Mouse (Mus musculus) myocyte (in vitro differentiated cells): ENCODE measurements around the gene Gm9857. TPM values are rescaled to one million over a fixed set of nuclear protein-coding genes. Genes with fewer than 3 reads are reported as not detected.

Experiments used
- H3K27me3 ChIP-seq: one replicate; pipeline ENCODE4 v1.6.1; 2011; ENCODE audit not compliant: control insufficient read depth, insufficient read depth, insufficient read length
- H3K36me3 ChIP-seq: one replicate; pipeline ENCODE4 v1.6.1; 2011; ENCODE audit not compliant: control insufficient read depth, insufficient read depth
- H3K4me2 ChIP-seq: one replicate; pipeline ENCODE4 v1.6.1; 2011; ENCODE audit warnings: low read depth, control low read depth
- H3K4me3 ChIP-seq: one replicate; pipeline ENCODE4 v1.5.1; 2011; ENCODE audit warnings: mild to moderate bottlenecking, control low read depth, moderate library complexity
- H3K79me2 ChIP-seq: one replicate; pipeline ENCODE4 v1.6.1; 2011; ENCODE audit not compliant: control insufficient read depth, insufficient read depth
- H3ac ChIP-seq: one replicate; pipeline ENCODE4 v1.6.1; 2011; ENCODE audit not compliant: control insufficient read depth, insufficient read length
- CEBPB ChIP-seq: IDR thresholded peaks from 2 replicates; pipeline ENCODE4 v1.6.1; 2011; ENCODE audit warnings: mild to moderate bottlenecking, moderate library complexity; ENCODE audit not compliant: poor library complexity, insufficient read depth, severe bottlenecking
- E2F4 ChIP-seq: IDR thresholded peaks from one replicate; pipeline ENCODE4 v1.6.1; 2011; ENCODE audit warnings: mild to moderate bottlenecking, control low read depth, moderate library complexity; ENCODE audit not compliant: insufficient read depth
- MAX ChIP-seq: IDR thresholded peaks from one replicate; pipeline ENCODE4 v1.6.1; 2011; ENCODE audit warnings: low read depth, mild to moderate bottlenecking, control low read depth
- MYOD1 ChIP-seq, 3 experiments: IDR thresholded peaks; one replicate each; pipeline ENCODE4 v1.6.1; 2011; ENCODE audit warnings: control low read depth in 2 of 3, low read depth in 2 of 3, mild to moderate bottlenecking in 2 of 3, moderate library complexity in 1 of 3; ENCODE audit not compliant: insufficient read length in 2 of 3, control insufficient read depth in 1 of 3
- MYOG ChIP-seq, 3 experiments: IDR thresholded peaks; one replicate each; pipeline ENCODE4 v1.6.1; 2011; ENCODE audit warnings: control low read depth in 2 of 3, low read depth in 2 of 3, mild to moderate bottlenecking in 2 of 3; ENCODE audit not compliant: insufficient read length in 2 of 3, control insufficient read depth in 1 of 3, insufficient read depth in 1 of 3
- POLR2A ChIP-seq: IDR thresholded peaks from one replicate; pipeline ENCODE4 v1.6.1; 2011; ENCODE audit warnings: low read depth, mild to moderate bottlenecking, control low read depth, moderate library complexity; ENCODE audit not compliant: insufficient read length
- POLR2AphosphoS2 ChIP-seq: IDR thresholded peaks from one replicate; pipeline ENCODE4 v1.6.1; 2011; ENCODE audit warnings: low read depth, control low read depth; ENCODE audit not compliant: insufficient read length
- REST ChIP-seq: IDR thresholded peaks from one replicate; pipeline ENCODE4 v1.6.1; 2011; ENCODE audit warnings: mild to moderate bottlenecking, control low read depth, moderate library complexity; ENCODE audit not compliant: insufficient read depth, insufficient read length
- SRF ChIP-seq: IDR thresholded peaks from one replicate; pipeline ENCODE4 v1.6.1; 2011; ENCODE audit warnings: low read depth; ENCODE audit not compliant: control insufficient read depth, insufficient read length
- TCF12 ChIP-seq: IDR thresholded peaks from one replicate; pipeline ENCODE4 v1.6.1; 2011; ENCODE audit warnings: mild to moderate bottlenecking, control low read depth; ENCODE audit not compliant: poor library complexity, insufficient read depth, severe bottlenecking
- TCF3 ChIP-seq: IDR thresholded peaks from one replicate; pipeline ENCODE4 v1.6.1; 2011; ENCODE audit warnings: low read depth, control low read depth; ENCODE audit not compliant: insufficient read length
- USF1 ChIP-seq: IDR thresholded peaks from one replicate; pipeline ENCODE4 v1.6.1; 2011; ENCODE audit warnings: low read depth, mild to moderate bottlenecking, control low read depth, moderate library complexity
- polyA plus RNA-seq: library from polyadenylated mRNA; unstranded; fragments of >200 nt; fragmentation: generic; extraction: Trizol; gene quantifications from one replicate; pipeline ENCODE4 v1.2.1, GENCODE M21; 2012; ENCODE audit warnings: missing spikeins

The Gm9857 gene
- polyA plus RNA-seq, 1 experiment: not detected

GRCm38 (mm10) chr3:108959680-108960295, 19.5 kb upstream of the Gm9857 start:
- no peaks in the 10 kb centered on the region for H3K79me2 ChIP-seq
- no peaks in the 10 kb centered on the region for H3K27me3 ChIP-seq
- H3K4me3 ChIP-seq: no peak overlapping the region
- no peaks in the 10 kb centered on the region for H3K36me3 ChIP-seq
- TF ChIP-seq SRF (no peak), CEBPB (no peak), USF1 (no peak), TCF12 (no peak), TCF3 (no peak)
- H3K4me2 ChIP-seq: no peak overlapping the region
- H3ac ChIP-seq: no peak overlapping the region

GRCm38 (mm10) chr3:108957976-108958375, 17.7 kb upstream of the Gm9857 start:
- no peaks in the 10 kb centered on the region for H3K27me3 ChIP-seq
- no peak for TF ChIP-seq E2F4
- no peak for TF ChIP-seq MYOD1 (IDR thresholded peaks at IDR 0.05; ENCODE audit: control insufficient read depth in 1 of 3, insufficient read length in 2 of 3, low read depth in 2 of 3)
- no peak for TF ChIP-seq USF1
- TF ChIP-seq SRF: no peak
- TF ChIP-seq POLR2A: no peak
- TF ChIP-seq TCF12: no peak
- no peak for TF ChIP-seq CEBPB

GRCm38 (mm10) chr3:108940996-108941395, 751 bp upstream of the Gm9857 start:
- H3K4me2 ChIP-seq: no peak overlapping the region
- TF ChIP-seq USF1: no peak
- TF ChIP-seq MAX: no peak
- H3K36me3 ChIP-seq: no peaks in the 10 kb centered on the region
- H3K27me3 ChIP-seq: no peaks in the 10 kb centered on the region
- H3K79me2 ChIP-seq: no peaks in the 10 kb centered on the region
- H3K4me3 ChIP-seq: no peak overlapping the region
- H3ac ChIP-seq: no peak overlapping the region

More at GRCm38 (mm10) chr3:108957976-108958375, 17.7 kb upstream of the Gm9857 start:
- Histone ChIP-seq H3ac (no peak overlapping the region), H3K36me3 (no peaks in the 10 kb centered on the region), H3K79me2 (no peaks in the 10 kb centered on the region), H3K4me2 (no peak overlapping the region), H3K4me3 (no peak overlapping the region)

GRCm38 (mm10) chr3:108939573-108939972, 672 bp downstream of the Gm9857 start, which contains the start of gene Henmt1:
Henmt1 (plus strand) TSS chr3:108939873.
- Histone ChIP-seq H3K36me3 (no peaks in the 10 kb centered on the region), H3K4me3 (no peak within 1 kb of the TSS), H3K4me2 (no peak within 1 kb of the TSS), H3ac (no peak within 1 kb of the TSS), H3K27me3 (no peaks in the 10 kb centered on the region), H3K79me2 (no peaks in the 10 kb centered on the region)
- TF ChIP-seq POLR2A (no peak), E2F4 (no peak), POLR2AphosphoS2 (no peak), CEBPB (no peak), MYOG (IDR thresholded peaks at IDR 0.05; ENCODE audit: control insufficient read depth in 1 of 3, insufficient read depth in 1 of 3, insufficient read length in 2 of 3, low read depth in 2 of 3) (no peak), SRF (no peak), MAX (no peak), REST (no peak), USF1 (no peak), TCF12 (no peak), TCF3 (no peak), MYOD1 (IDR thresholded peaks at IDR 0.05; ENCODE audit: control insufficient read depth in 1 of 3, insufficient read length in 2 of 3, low read depth in 2 of 3) (no peak)

- Histone ChIP-seq H3K4me2 (no peak overlapping the region), H3K4me3 (no peak overlapping the region), H3K36me3 (no peaks in the 10 kb centered on the region), H3K79me2 (no peaks in the 10 kb centered on the region), H3ac (no peak overlapping the region), H3K27me3 (no peaks in the 10 kb centered on the region)
- TF ChIP-seq TCF12 (no peak), SRF (no peak)
Measured at GRCm38 (mm10) chr3:108938691-108939090, 1.6 kb downstream of the Gm9857 start.
